Mouse (Mus musculus) neural tube, embryonic 13.5 days (tissue): Measurements from ENCODE around the gene Mrps6. TPM values are rescaled to one million over a fixed set of nuclear protein-coding genes. Genes with fewer than 3 reads are reported as not detected.

Source experiments
- ATAC-seq: fragments of 200-750 bp; cut with Nextera tagmentation; 2 replicates; pipeline ENCODE4 v1.8.0; 2017; ENCODE audit warnings: low read depth, mild to moderate bottlenecking, moderate TSS enrichment, moderate library complexity
- H3K27ac ChIP-seq: fragments of 300-500 bp; sonication (generic); replicated peaks from 2 replicates; pipeline ENCODE4 v1.5.1; 2015; ENCODE audit warnings: moderate library complexity, mild to moderate bottlenecking, inconsistent platforms
- H3K27me3 ChIP-seq: fragments of 300-500 bp; sonication (generic); 2 replicates; pipeline ENCODE4 v1.6.1; 2015; ENCODE audit warnings: mild to moderate bottlenecking, inconsistent platforms
- H3K36me3 ChIP-seq: fragments of 300-500 bp; sonication (generic); 2 replicates; pipeline ENCODE4 v1.6.1; 2015; ENCODE audit warnings: mild to moderate bottlenecking, inconsistent platforms
- H3K4me1 ChIP-seq: fragments of 300-500 bp; sonication (generic); replicated peaks from 2 replicates; pipeline ENCODE4 v1.6.1; 2015; ENCODE audit warnings: inconsistent platforms
- H3K4me2 ChIP-seq: fragments of 300-500 bp; sonication (generic); 2 replicates; pipeline ENCODE4 v1.6.1; 2015; ENCODE audit warnings: inconsistent platforms, mild to moderate bottlenecking, moderate library complexity
- H3K4me3 ChIP-seq: fragments of 300-500 bp; sonication (generic); 2 replicates; pipeline ENCODE4 v1.5.1; 2015; ENCODE audit warnings: mild to moderate bottlenecking, inconsistent platforms
- H3K9ac ChIP-seq: fragments of 300-500 bp; sonication (generic); 2 replicates; pipeline ENCODE4 v1.6.1; 2015; ENCODE audit warnings: moderate library complexity, mild to moderate bottlenecking, inconsistent platforms
- H3K9me3 ChIP-seq: fragments of 300-500 bp; sonication (generic); 2 replicates; pipeline ENCODE4 v1.6.1; 2016; ENCODE audit warnings: inconsistent platforms
- WGBS: fragments of 180-500 bp; shearing (Covaris S2); methylation state at CpG from one replicate; pipeline ENCODE4 v1.1.7; 2015; 5-methylcytosine and 5-hydroxymethylcytosine counted together
- polyA plus RNA-seq: library from polyadenylated mRNA; unstranded; fragments of >200 nt; fragmentation: Nextera tagmentation; extraction: Ambion mirVana; gene quantifications from 2 replicates; pipeline ENCODE4 v1.2.1, GENCODE M21; 2015

Mrps6 gene
- polyA plus RNA-seq, 1 experiment from 2014 or later: 167 TPM

GRCm38 (mm10) chr16:92105631-92106030, 47.6 kb downstream of the Mrps6 start:
- Histone ChIP-seq H3K27me3 (no peaks in the 10 kb centered on the region), H3K9ac (no peak overlapping the region), H3K4me1 (peaks cover 18% of the 10 kb centered on the region), H3K4me3 (no peak overlapping the region), H3K9me3 (no peaks in the 10 kb centered on the region), H3K4me2 (no peak overlapping the region), H3K27ac (no peak overlapping the region), H3K36me3 (peaks cover 10% of the 10 kb centered on the region; the same call in 1 of the 2 replicates)
- 86% methylated on average over 3 of the region's 3 CpGs for WGBS
- no peak for ATAC-seq

- Histone ChIP-seq H3K27me3 (no peaks in the 10 kb centered on the region), H3K4me2 (no peak overlapping the region), H3K4me1 (peaks cover 15% of the 10 kb centered on the region), H3K4me3 (no peak overlapping the region), H3K9me3 (no peaks in the 10 kb centered on the region), H3K27ac (no peak overlapping the region), H3K36me3 (peaks cover 14% of the 10 kb centered on the region), H3K9ac (no peak overlapping the region)
- ATAC-seq: no peak
- 89% methylated on average over 5 of the region's 5 CpGs for WGBS
These were observed 49.3 kb downstream of the Mrps6 start for GRCm38 (mm10) chr16:92107346-92107745.

- no peak for ATAC-seq
- H3K27me3 ChIP-seq: no peaks in the 10 kb centered on the region
- 74% methylated on average over 5 of the region's 5 CpGs for WGBS
- no peak overlapping the region for H3K4me2 ChIP-seq
- peaks cover 16% of the 10 kb centered on the region for H3K36me3 ChIP-seq
- H3K4me3 ChIP-seq: no peak overlapping the region
- H3K9me3 ChIP-seq: no peaks in the 10 kb centered on the region
- H3K9ac ChIP-seq: 0 out of 2 replicates have a peak overlapping the region, but pooled peaks have one; percentile 34
- H3K27ac ChIP-seq: peak overlapping the region; percentile 74; the same call in 1 of the 2 replicates
- H3K4me1 ChIP-seq: peaks cover 40% of the 10 kb centered on the region
These were observed 56.7 kb downstream of the Mrps6 start for GRCm38 (mm10) chr16:92114706-92115241.

- Histone ChIP-seq H3K36me3 (peaks cover 16% of the 10 kb centered on the region), H3K27me3 (no peaks in the 10 kb centered on the region), H3K27ac (peak overlapping the region; percentile 74), H3K9me3 (no peaks in the 10 kb centered on the region), H3K4me2 (peak overlapping the region; percentile 35), H3K4me3 (no peak overlapping the region), H3K4me1 (peaks cover 37% of the 10 kb centered on the region), H3K9ac (0 out of 2 replicates have a peak overlapping the region, but pooled peaks have one; percentile 34)
- peak; percentile 57 for ATAC-seq
- WGBS: 14% methylated on average over 20 of the region's 20 CpGs
These were observed 57.7 kb downstream of the Mrps6 start for GRCm38 (mm10) chr16:92115611-92116421.

- Histone ChIP-seq H3K4me2 (no peak overlapping the region), H3K27ac (peak overlapping the region; percentile 59; the same call in 1 of the 2 replicates), H3K4me3 (no peak overlapping the region), H3K27me3 (no peaks in the 10 kb centered on the region), H3K9me3 (no peaks in the 10 kb centered on the region), H3K36me3 (peaks cover 6% of the 10 kb centered on the region), H3K4me1 (peaks cover 37% of the 10 kb centered on the region), H3K9ac (no peak overlapping the region)
- WGBS: 43% methylated on average over 9 of the region's 9 CpGs
- ATAC-seq: no peak; the same call in 1 of the 2 replicates
These were observed 59.5 kb downstream of the Mrps6 start for GRCm38 (mm10) chr16:92117337-92118209.

GRCm38 (mm10) chr16:92119013-92119515, 61.0 kb downstream of the Mrps6 start:
- H3K27ac ChIP-seq: no peak overlapping the region
- no peak overlapping the region for H3K4me3 ChIP-seq
- no peak overlapping the region for H3K9ac ChIP-seq
- no peaks in the 10 kb centered on the region for H3K36me3 ChIP-seq
- H3K4me2 ChIP-seq: no peak overlapping the region
- peaks cover 37% of the 10 kb centered on the region for H3K4me1 ChIP-seq
- ATAC-seq: no peak
- no peaks in the 10 kb centered on the region for H3K27me3 ChIP-seq
- 48% methylated on average over 13 of the region's 13 CpGs for WGBS
- peaks cover 5% of the 10 kb centered on the region; the same call in 1 of the 2 replicates for H3K9me3 ChIP-seq

GRCm38 (mm10) chr16:92120899-92121531, 62.9 kb downstream of the Mrps6 start:
- Histone ChIP-seq H3K4me1 (peaks cover 19% of the 10 kb centered on the region), H3K4me2 (no peak overlapping the region), H3K9me3 (peaks cover 14% of the 10 kb centered on the region; the same call in 1 of the 2 replicates), H3K27me3 (no peaks in the 10 kb centered on the region), H3K36me3 (no peaks in the 10 kb centered on the region), H3K9ac (no peak overlapping the region), H3K27ac (no peak overlapping the region), H3K4me3 (no peak overlapping the region)
- 67% methylated on average over 17 of the region's 17 CpGs for WGBS
- no peak for ATAC-seq

- H3K4me2 ChIP-seq: no peak overlapping the region
- H3K27ac ChIP-seq: no peak overlapping the region
- no peaks in the 10 kb centered on the region for H3K36me3 ChIP-seq
- no peak for ATAC-seq
- no peaks in the 10 kb centered on the region for H3K27me3 ChIP-seq
- no peak overlapping the region for H3K4me3 ChIP-seq
- 48% methylated on average over 4 of the region's 4 CpGs for WGBS
- H3K9me3 ChIP-seq: peaks cover 14% of the 10 kb centered on the region; the same call in 1 of the 2 replicates
- H3K9ac ChIP-seq: no peak overlapping the region
- no peaks in the 10 kb centered on the region for H3K4me1 ChIP-seq
These were observed 69.2 kb downstream of the Mrps6 start for GRCm38 (mm10) chr16:92127226-92127625.

GRCm38 (mm10) chr16:92127666-92128065, 69.6 kb downstream of the Mrps6 start:
- H3K9ac ChIP-seq: no peak overlapping the region
- no peak overlapping the region for H3K4me3 ChIP-seq
- no peaks in the 10 kb centered on the region for H3K27me3 ChIP-seq
- H3K4me1 ChIP-seq: no peaks in the 10 kb centered on the region
- WGBS: 90% methylated on average over 5 of the region's 5 CpGs
- no peak overlapping the region for H3K4me2 ChIP-seq
- H3K27ac ChIP-seq: no peak overlapping the region
- peaks cover 14% of the 10 kb centered on the region; the same call in 1 of the 2 replicates for H3K9me3 ChIP-seq
- H3K36me3 ChIP-seq: no peaks in the 10 kb centered on the region
- ATAC-seq: no peak

- Histone ChIP-seq H3K9ac (no peak overlapping the region), H3K36me3 (no peaks in the 10 kb centered on the region), H3K9me3 (0 out of 2 replicates have a peak, but pooled peaks cover under 1% of the 10 kb centered on the region), H3K4me3 (no peak overlapping the region), H3K4me1 (peaks cover 8% of the 10 kb centered on the region; the same call in 1 of the 2 replicates), H3K27ac (no peak overlapping the region), H3K27me3 (no peaks in the 10 kb centered on the region), H3K4me2 (no peak overlapping the region)
- WGBS: 88% methylated on average over 8 of the region's 8 CpGs
- ATAC-seq: no peak
These were observed 71.8 kb downstream of the Mrps6 start for GRCm38 (mm10) chr16:92129843-92130242.

GRCm38 (mm10) chr16:92132511-92132910, 74.4 kb downstream of the Mrps6 start:
- no peak overlapping the region for H3K4me3 ChIP-seq
- no peak overlapping the region for H3K27ac ChIP-seq
- peaks cover 8% of the 10 kb centered on the region; the same call in 1 of the 2 replicates for H3K4me1 ChIP-seq
- H3K36me3 ChIP-seq: no peaks in the 10 kb centered on the region
- H3K9ac ChIP-seq: no peak overlapping the region
- 86% methylated on average over 4 of the region's 4 CpGs for whole genome bisulfite sequencing
- H3K4me2 ChIP-seq: no peak overlapping the region
- H3K9me3 ChIP-seq: no peaks in the 10 kb centered on the region
- no peak for ATAC-seq
- H3K27me3 ChIP-seq: no peaks in the 10 kb centered on the region
